9 mouse cellular contexts compared by ENCODE assay signal in genomic region chr2:106693702-106694566, GRCm38 (mm10). TPM values are rescaled to one million over a fixed set of nuclear protein-coding genes. Genes with fewer than 3 reads are reported as not detected.
A peak's percentile ranks its signal among the peaks of the same experiment; 100 is the strongest.
DNase-seq lines count a peak whose midpoint lies in the region; ATAC-seq and TF ChIP-seq lines count a peak whose summit lies in the region.
"Had no signal": no experiment of that assay in that cellular context is flagged by ENCODE, and none has a peak within 500 bp of the region (broad histone marks: within the 10 kb centered on the region; RNA-seq: fewer than 3 reads in every experiment).

No protein-coding gene starts in this region.

- no peaks in the 10 kb centered on the region for H3K9me3 ChIP-seq in embryonic facial prominence, embryonic 11.5 days (replicated peaks; ENCODE audit: control insufficient read depth, low read length)
- no peaks in the 10 kb centered on the region for H3K9me3 ChIP-seq in liver, embryonic 12.5 days (replicated peaks)
- no peaks in the 10 kb centered on the region for H3K9me3 ChIP-seq in neural tube, embryonic 14.5 days (ENCODE audit: control insufficient read depth, low read length)

- H3K4me1 ChIP-seq in thymus, adult 2 months (replicated peaks; ENCODE audit: control insufficient read depth, insufficient read depth, low read length): no peaks in the 10 kb centered on the region
- H3K4me1 ChIP-seq in embryonic facial prominence, embryonic 11.5 days (ENCODE audit: control insufficient read depth, insufficient read depth, low read length): no peaks in the 10 kb centered on the region
- no peaks in the 10 kb centered on the region; the same call in 1 of the 2 replicates for H3K4me1 ChIP-seq in kidney, adult 2 months (ENCODE audit: control insufficient read depth, insufficient read depth, low read length)
- peaks cover 17% of the 10 kb centered on the region; the same call in 1 of the 2 replicates for H3K4me1 ChIP-seq in liver, embryonic 12.5 days
- H3K4me1 ChIP-seq in neural tube, embryonic 14.5 days (ENCODE audit: control insufficient read depth, insufficient read depth, low read length): peaks cover 8% of the 10 kb centered on the region; the same call in 1 of the 2 replicates

- no peak for TF ChIP-seq POLR2A in thymus, adult 2 months (IDR thresholded peaks at IDR 0.05; ENCODE audit: control insufficient read depth, extremely low read depth, insufficient read depth, low read length, poor library complexity)
- no peak for TF ChIP-seq POLR2A in kidney, adult 2 months (IDR thresholded peaks at IDR 0.05; ENCODE audit: low read depth, low read length)

- under 1% methylated on average over 85 of the region's 91 CpGs for WGBS in thymus, adult 2 months
- under 1% methylated on average over 82 of the region's 91 CpGs for WGBS in embryonic facial prominence, embryonic 11.5 days
- under 1% methylated on average over 91 of the region's 91 CpGs for WGBS in kidney, adult 2 months
- under 1% methylated on average over 62 of the region's 91 CpGs for WGBS in liver, embryonic 12.5 days (ENCODE audit: insufficient replicate concordance)
- under 1% methylated on average over 82 of the region's 91 CpGs for WGBS in neural tube, embryonic 14.5 days

- peaks cover 9% of the 10 kb centered on the region; the same call in 1 of the 2 replicates for H3K27me3 ChIP-seq in thymus, adult 2 months (ENCODE audit: control insufficient read depth, insufficient read depth, low read length)
- no peaks in the 10 kb centered on the region for H3K27me3 ChIP-seq in embryonic facial prominence, embryonic 11.5 days (ENCODE audit: control insufficient read depth, insufficient read depth, low read length)
- H3K27me3 ChIP-seq in kidney, adult 2 months (replicated peaks; ENCODE audit: control insufficient read depth, insufficient read depth, low read length): peaks cover 5% of the 10 kb centered on the region
- peaks cover 69% of the 10 kb centered on the region for H3K27me3 ChIP-seq in liver, embryonic 12.5 days (replicated peaks)
- H3K27me3 ChIP-seq in neural tube, embryonic 14.5 days (ENCODE audit: control insufficient read depth, insufficient read depth, low read length): no peaks in the 10 kb centered on the region

- DNase-seq in thymus, adult 2 months: peak; percentile 2
- no peak for DNase-seq in thymus, postnatal 10 days (ENCODE audit: low spot score in 2 of 2)
- DNase-seq in embryonic facial prominence, embryonic 11.5 days (ENCODE audit: low spot score): peak; percentile 73
- DNase-seq in heart, adult 8-10 months (ENCODE audit: low spot score): peak; percentile 16
- peak; percentile 62 for DNase-seq in kidney, adult 2 months
- peak; percentile 43 to 44 for DNase-seq in urinary bladder, postnatal 36 days (ENCODE audit: low spot score in 2 of 2)

- no peak overlapping the region for H3K27ac ChIP-seq in thymus, adult 2 months (ENCODE audit: control insufficient read depth, insufficient read depth, low read length)
- peak overlapping the region; percentile 99 for H3K27ac ChIP-seq in embryonic facial prominence, embryonic 11.5 days (replicated peaks; ENCODE audit: low read depth, low read length)
- peak overlapping the region; percentile 95 for H3K27ac ChIP-seq in kidney, adult 2 months (ENCODE audit: insufficient read depth, low read depth, low read length)
- H3K27ac ChIP-seq in liver, embryonic 12.5 days: peak overlapping the region; percentile 68
- peak overlapping the region; percentile 100 for H3K27ac ChIP-seq in neural tube, embryonic 14.5 days (ENCODE audit: low read depth, low read length)

- H3K4me2 ChIP-seq in embryonic facial prominence, embryonic 11.5 days (ENCODE audit: low read depth, low read length): peak overlapping the region; percentile 97
- H3K4me2 ChIP-seq in liver, embryonic 12.5 days: peak overlapping the region; percentile 87
- H3K4me2 ChIP-seq in neural tube, embryonic 14.5 days (ENCODE audit: low read depth, low read length): peak overlapping the region; percentile 88

- peak overlapping the region; percentile 96 for H3K9ac ChIP-seq in embryonic facial prominence, embryonic 11.5 days (replicated peaks; ENCODE audit: low read length)
- H3K9ac ChIP-seq in liver, embryonic 12.5 days: peak overlapping the region; percentile 67
- peak overlapping the region; percentile 99 for H3K9ac ChIP-seq in neural tube, embryonic 14.5 days (replicated peaks; ENCODE audit: low read depth, low read length)

- ATAC-seq in embryonic facial prominence, embryonic 11.5 days (replicated peaks; ENCODE audit: insufficient number of reproducible peaks, low FRiP score, low TSS enrichment, low read depth): peak; percentile 73
- peak; percentile 73 for ATAC-seq in liver, embryonic 12.5 days
- peak; percentile 69 for ATAC-seq in neural tube, embryonic 14.5 days (ENCODE audit: low read depth)

- H3K36me3 ChIP-seq in thymus, adult 2 months (ENCODE audit: control insufficient read depth, insufficient read depth, low read length): no peaks in the 10 kb centered on the region
- no peaks in the 10 kb centered on the region for H3K36me3 ChIP-seq in embryonic facial prominence, embryonic 11.5 days (replicated peaks; ENCODE audit: control insufficient read depth, insufficient read depth, low read depth, low read length)
- no peaks in the 10 kb centered on the region for H3K36me3 ChIP-seq in kidney, adult 2 months (ENCODE audit: control insufficient read depth, insufficient read depth, low read length)
- H3K36me3 ChIP-seq in liver, embryonic 12.5 days: no peaks in the 10 kb centered on the region
- no peaks in the 10 kb centered on the region for H3K36me3 ChIP-seq in neural tube, embryonic 14.5 days (ENCODE audit: control insufficient read depth, insufficient read depth, low read length)
- H3K36me3 ChIP-seq: G1E had no signal

- no peak for TF ChIP-seq CTCF in thymus, adult 2 months (IDR thresholded peaks at IDR 0.05; ENCODE audit: borderline replicate concordance, control insufficient read depth, extremely low read depth, insufficient read depth, low read length, poor library complexity)
- TF ChIP-seq CTCF in kidney, adult 2 months (conservative IDR thresholded peaks at IDR 0.05; ENCODE audit: insufficient read depth, insufficient read length, low read depth, low read length): no peak

- H3K4me3 ChIP-seq in thymus, adult 2 months (ENCODE audit: control insufficient read depth, insufficient read depth, low read length): peak overlapping the region; percentile 54
- H3K4me3 ChIP-seq in embryonic facial prominence, embryonic 11.5 days (ENCODE audit: low read depth, low read length): peak overlapping the region; percentile 86
- peak overlapping the region; percentile 97 for H3K4me3 ChIP-seq in kidney, adult 2 months (ENCODE audit: insufficient read depth, low read depth, low read length)
- peak overlapping the region; percentile 64 for H3K4me3 ChIP-seq in liver, embryonic 12.5 days
- peak overlapping the region; percentile 93 for H3K4me3 ChIP-seq in neural tube, embryonic 14.5 days (ENCODE audit: low read depth, low read length)

RNA-seq across cellular contexts. Expression of gene Mpped2, which starts 0.9 kb away (rescaled TPM):
- polyA plus RNA-seq in thymus, adult 2 months (2012; rRNA removed): 0.70 and 1.1 TPM in 2 replicates
- 102 and 108 TPM in 2 replicates for polyA plus RNA-seq in embryonic facial prominence, embryonic 11.5 days (2014; fragmentation: Nextera tagmentation; extraction: Ambion mirVana)
- total RNA-seq in heart, adult 8-10 months (2022): 10 to 100 TPM; 15.4 to 23.0 (median 21.3) TPM
- 3.4 and 4.1 TPM in 2 replicates for polyA plus RNA-seq in kidney, adult 2 months (2012; rRNA removed)
- 5.3 and 6.7 TPM in 2 replicates for polyA plus RNA-seq in liver, embryonic 12.5 days (2016; fragmentation: Nextera tagmentation; extraction: Ambion mirVana)
- 239 and 242 TPM in 2 replicates for polyA plus RNA-seq in neural tube, embryonic 14.5 days (2014; fragmentation: Nextera tagmentation; extraction: Ambion mirVana)
- polyA plus RNA-seq: G1E had no signal

Comparison
In these comparisons a context has a peak if more than half of its experiments do, and no peak if none do; other contexts are left out.
1. DNase-seq: peak in thymus, adult 2 months (single experiment), embryonic facial prominence, embryonic 11.5 days (single experiment), heart, adult 8-10 months (single experiment), kidney, adult 2 months (single experiment) and urinary bladder, postnatal 36 days (2 of 2); none in thymus, postnatal 10 days (0 of 2).
2. RNA of gene Mpped2, which starts 0.9 kb away (polyA plus RNA-seq): 239 to 242 TPM in neural tube, embryonic 14.5 days and 102 to 108 TPM in embryonic facial prominence, embryonic 11.5 days; 5.3 to 6.7 TPM in liver, embryonic 12.5 days, 3.4 to 4.1 TPM in kidney, adult 2 months and 0.70 to 1.1 TPM in thymus, adult 2 months; every median in the first group is over 10 times any median in the second.
3. Peak in every context shown above with its lines, with median percentiles within 50 percentile points of each other: H3K4me3 ChIP-seq, ATAC-seq, H3K4me2 ChIP-seq and H3K9ac ChIP-seq.